Mouse (Mus musculus): ENCODE measurements around the gene Gabrb1.

Gene Gabrb1

DNA sequence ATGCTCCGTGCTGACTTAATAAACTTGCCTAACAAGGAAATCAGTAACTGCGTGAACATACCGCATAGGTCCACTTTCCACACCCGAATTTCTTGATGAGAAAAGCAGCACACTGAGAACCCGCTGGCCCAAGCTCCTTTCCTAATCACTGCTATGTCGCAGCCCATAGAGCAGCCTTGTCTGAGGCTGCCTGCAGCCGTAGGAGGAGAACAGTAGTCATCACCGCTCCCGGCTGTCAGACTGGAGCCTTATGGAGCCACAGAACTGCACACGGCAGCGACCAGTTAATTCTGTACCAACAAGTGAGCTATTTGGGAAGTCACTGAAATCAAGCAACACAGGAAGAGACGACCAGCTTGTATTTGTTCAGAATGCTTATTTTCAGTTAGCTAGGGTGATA lies 500.8 kb downstream of the Gabrb1 start:
- in situ Hi-C loops (cut with MboI, MseI) = no loop called here

DNA sequence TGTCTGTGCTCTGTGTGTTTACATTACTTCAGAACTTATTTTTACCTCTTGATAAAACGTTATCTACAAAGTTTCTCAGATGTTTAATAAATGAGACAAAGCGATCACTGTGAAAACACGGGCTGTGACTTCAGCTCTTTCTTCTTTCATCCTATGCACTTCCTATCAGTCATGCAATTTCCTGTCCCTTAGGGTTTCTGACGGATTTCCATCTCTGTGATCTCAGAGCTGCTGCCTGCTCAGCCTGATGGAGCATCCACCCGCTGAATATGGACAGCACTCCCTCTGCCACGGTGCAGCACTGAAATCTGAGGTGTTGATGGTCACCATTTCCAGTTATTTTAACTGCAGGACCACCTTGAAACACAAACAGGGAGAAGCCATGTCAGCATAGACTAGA lies 501.6 kb downstream of the Gabrb1 start:
- in situ Hi-C loops (cut with MboI, MseI) = no loop called here

DNA sequence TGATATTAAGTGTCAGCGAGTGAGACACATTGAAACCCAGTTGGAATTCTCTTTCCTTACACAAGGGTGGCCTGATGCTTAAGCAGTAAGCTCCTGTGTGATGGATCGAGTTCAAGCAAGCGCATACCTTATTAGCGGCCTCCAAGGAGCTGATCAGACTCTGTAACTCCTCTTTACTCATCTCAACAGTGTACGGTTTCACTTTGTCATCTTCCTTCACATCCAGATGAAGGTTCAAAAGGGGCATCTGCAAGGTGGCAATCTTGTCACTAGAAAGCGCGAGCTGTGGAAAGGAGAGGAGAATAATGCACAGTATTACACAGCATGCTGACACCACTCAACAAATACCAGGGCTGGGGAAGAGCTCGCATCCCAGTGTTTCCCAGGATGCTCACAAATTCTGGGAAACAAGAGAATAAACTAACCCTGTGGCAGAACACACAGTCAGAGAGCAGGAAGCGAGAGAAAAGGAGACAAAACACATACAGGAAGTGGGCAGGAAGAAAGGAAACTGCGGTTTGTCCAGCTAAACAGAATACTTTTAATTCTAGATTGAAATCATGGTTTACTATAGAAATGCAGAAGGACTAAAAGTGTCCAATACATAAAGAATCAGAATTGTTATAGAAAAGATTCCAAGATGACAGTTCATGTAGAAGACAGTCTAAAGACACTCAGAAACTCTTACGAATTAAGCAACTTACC lies 503.0 kb downstream of the Gabrb1 start:
- in situ Hi-C loops (cut with MboI, MseI) = no loop called here

DNA sequence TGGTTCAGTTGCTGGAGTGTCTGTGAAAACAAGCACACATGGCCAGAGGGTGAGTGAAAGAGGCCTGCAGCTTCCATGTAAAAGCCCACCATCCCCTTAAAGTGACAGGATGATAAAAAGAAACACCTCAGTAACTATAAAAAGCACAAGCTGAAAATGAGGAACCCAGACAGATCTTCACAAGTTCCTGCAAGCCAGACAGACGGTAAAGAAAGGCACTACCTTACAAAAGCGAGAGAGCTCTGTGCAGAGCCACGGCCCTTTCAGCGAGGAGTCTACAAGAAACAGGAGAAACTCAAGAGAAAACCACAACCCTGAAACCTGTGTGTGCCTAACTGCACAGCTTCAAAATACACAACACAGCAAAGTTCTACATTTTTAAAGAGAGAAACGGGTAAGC lies 504.9 kb downstream of the Gabrb1 start:
- in situ Hi-C loops (cut with MboI, MseI) = no loop called here

DNA sequence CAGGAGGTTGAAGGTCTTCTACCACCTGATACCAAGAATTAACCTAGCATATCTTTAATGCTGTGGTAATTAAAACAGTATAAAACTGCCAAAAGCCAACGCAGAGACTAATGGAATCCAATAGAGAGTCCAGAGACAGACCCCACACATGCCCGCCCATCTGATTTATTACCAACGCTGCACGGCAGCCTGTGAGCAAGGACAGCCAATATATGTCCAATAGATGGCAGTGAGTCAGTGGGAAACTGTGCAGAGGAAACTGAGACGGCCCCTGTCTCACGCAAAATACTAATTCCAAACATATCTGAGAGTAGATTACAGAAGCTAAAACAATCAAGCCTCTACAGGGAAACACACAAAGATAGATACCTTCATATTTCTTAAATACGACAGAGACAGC lies 506.5 kb downstream of the Gabrb1 start:
- in situ Hi-C loops (cut with MboI, MseI) = no loop called here

DNA sequence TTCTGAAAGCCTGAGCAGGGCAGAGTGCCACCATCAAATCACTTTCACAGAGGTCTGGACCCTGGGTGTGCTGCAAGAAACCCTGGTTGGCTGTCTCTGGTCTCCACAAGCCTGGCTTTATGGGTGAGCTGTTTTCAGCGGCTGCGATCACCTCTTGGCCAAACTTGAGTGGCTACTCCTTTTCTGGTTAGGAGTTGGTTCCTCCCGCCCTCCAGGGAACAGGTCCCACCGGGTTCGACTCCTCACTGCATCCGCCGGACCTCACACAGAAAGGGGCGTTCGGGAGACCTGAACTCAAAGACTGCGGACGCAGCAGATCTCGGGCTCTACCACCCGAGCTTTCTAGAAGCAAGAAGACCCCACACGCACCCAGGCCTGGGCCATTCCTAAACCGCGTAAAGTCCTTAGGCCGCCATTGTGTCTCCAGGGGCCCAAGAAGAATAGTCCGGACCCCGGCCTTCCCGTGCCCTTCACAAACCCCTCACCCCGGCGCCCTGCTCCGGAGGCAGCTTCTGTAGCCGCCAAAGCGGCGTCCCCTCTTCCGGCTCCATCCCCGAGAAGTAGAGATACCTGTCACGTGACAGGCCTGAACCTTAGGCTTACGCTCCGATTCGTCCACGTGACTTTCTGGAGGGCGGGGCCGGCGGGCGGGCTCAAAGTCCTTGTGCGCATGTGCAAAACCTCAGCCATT lies 509.8 kb downstream of the Gabrb1 start, which contains the start of gene Commd8:
Gene Commd8, minus strand, starts transcription at position 596 of the 691 bp plus-strand sequence.
- in situ Hi-C loops (cut with MboI, MseI) = no loop called here

DNA sequence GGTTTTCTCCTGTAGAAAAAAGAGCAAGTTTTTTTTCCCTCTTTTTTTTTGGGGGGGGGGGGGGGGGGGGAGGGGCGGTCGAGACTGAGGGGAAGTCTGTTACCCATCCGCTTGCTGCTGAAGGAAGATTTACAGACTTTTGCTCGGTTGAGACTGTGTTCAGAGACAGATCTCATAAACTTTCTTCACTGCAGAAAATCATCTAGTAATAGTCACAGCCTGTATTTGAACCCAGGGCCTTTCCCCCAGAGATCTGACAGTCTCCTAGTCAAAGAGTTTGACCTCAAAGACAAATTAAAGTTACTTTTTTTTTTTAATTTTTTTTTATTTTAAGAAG lies 510.3 kb downstream of the Gabrb1 start:
- in situ Hi-C loops (cut with MboI, MseI) = no loop called here

DNA sequence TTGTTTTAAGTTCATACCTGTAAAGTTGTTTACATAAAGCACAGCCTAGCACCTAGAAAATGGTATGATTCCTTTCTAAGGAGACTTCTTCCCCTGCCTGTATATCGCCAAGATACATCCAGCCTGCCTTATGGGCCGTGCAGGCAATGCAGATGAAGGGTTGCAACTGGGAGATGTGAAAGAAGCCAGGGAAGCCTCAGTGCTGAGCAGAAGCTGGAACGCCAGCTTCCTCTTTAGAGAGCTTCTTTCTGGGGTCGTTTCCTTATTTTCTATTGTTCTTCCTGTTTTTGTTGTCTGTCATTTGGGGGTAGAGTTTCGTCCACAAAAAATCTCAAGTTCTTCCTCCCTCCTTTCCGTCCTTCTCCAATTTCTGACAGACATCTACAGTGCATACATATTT lies 512.2 kb downstream of the Gabrb1 start:
- in situ Hi-C loops (cut with MboI, MseI) = loop anchor here (5.0 kb wide), 1 partner anchor 92 kb away; no protein-coding TSS in a partner anchor

DNA sequence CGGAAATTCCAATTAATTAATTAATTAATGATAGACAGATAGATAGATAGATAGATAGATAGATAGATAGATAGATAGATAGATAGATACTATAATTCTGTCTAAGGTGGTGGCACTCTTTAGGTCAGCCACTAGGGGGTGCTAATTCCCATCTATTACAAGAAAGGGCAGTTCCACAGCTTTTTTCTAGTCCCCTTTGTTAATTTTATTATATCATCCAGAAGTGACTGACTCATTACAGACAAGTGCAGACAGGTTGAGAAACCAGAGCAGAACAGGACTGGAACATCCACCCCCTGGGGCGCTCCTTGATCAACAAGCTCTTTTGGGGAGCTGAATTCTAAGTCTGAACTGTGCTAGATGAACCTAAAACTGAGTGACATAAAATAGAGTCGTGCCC lies 514.8 kb downstream of the Gabrb1 start:
- in situ Hi-C loops (cut with MboI, MseI) = loop anchor here (5.0 kb wide), 1 partner anchor 90 kb away; no protein-coding TSS in a partner anchor

DNA sequence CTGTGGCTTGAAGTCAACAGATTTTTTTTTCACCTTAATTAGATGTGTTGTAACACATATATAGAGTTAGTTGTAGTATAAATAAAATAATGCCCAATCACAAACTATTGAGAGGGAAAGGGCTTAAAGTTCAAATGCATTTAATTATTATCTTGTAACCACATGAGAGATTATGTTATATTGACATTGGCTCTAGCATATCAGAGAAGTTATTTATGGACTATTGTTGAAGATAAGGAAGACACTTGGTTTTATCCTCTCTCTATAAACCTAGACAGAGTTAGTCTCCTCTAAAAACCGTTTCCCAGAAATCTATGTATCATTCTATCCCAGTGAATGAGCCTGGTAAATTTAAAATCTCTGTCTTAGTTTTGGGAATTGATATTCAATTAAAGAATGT lies 515.6 kb downstream of the Gabrb1 start:
- in situ Hi-C loops (cut with MboI, MseI) = loop anchor here (5.0 kb wide), 1 partner anchor 89 kb away; no protein-coding TSS in a partner anchor

DNA sequence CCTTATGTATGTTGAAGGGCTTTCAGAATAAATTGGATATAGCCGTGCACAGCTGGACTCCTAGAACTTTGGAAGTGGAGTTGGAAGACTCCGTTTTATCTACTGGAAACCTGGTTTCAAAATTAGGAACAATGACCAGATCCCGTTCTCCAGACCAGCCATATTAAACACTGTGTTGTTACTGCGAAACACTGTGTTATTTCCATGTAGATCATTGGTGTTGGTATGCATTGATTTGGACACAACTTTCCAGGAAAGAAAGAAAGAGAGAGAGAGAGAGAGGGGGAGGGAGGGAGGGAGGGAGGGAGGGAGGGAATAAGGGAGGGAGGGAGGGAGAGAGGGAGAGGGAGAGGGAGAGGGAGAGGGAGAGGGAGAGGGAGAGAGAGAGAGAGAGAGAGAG lies 517.1 kb downstream of the Gabrb1 start:
- in situ Hi-C loops (cut with MboI, MseI) = no loop called here

DNA sequence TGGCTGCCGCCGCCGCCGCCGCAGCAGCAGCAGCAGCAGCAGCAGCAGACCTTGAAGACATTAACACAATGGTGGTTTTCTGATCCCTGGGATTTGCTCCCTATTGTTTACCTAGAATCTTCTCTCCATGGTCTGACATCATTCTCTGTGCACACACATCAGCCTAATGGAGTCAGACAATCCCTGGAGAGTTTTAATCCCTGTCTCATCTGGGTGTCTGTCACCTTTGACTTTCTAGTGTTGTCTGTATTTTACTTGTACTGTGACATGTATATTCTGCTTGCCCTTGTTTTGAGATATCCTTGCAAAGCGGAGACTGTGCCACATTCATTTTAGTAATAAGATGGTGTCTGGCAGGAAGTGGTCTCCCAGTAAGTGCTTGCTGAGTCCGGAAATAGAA lies 517.6 kb downstream of the Gabrb1 start:
- in situ Hi-C loops (cut with MboI, MseI) = no loop called here

DNA sequence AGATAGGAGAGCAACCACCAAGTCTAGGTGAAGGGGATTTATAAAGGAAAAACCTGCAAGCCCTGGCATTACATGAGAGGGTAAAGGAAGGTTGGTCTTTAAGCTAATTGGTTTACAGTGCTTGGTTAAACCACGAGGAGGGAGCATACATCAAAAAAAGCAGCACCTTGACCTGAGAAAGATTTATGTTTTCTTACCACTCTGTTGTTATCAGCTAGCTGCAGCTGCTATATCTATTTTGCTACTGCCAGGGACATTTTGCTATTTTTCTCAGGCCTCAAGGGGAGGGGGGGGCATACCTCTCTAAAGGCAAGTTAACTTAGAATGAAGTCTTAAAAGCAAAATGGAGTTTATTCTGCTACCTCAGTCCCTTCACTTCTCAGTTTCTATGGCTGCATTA lies 523.3 kb downstream of the Gabrb1 start:
- in situ Hi-C loops (cut with MboI, MseI) = no loop called here

DNA sequence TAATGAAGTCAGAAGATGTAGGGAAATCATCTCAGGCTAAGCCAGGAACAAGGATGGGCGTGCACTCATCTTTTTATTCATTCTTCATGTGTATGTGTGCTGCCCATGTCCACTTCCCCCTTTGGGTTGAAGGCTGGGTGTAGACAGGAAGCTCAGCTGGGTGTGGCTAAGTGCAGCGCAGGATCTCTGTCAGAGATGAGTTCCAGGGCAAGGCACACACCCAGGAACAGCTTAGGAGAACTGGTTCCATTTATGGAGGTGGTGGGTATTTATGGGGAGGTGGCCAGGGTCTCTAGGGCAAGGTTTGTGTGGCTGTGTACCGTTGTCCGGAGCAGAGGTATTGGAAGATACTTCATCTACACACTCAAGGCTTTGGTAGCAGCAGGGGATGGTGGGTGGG lies 524.9 kb downstream of the Gabrb1 start:
- in situ Hi-C loops (cut with MboI, MseI) = no loop called here

DNA sequence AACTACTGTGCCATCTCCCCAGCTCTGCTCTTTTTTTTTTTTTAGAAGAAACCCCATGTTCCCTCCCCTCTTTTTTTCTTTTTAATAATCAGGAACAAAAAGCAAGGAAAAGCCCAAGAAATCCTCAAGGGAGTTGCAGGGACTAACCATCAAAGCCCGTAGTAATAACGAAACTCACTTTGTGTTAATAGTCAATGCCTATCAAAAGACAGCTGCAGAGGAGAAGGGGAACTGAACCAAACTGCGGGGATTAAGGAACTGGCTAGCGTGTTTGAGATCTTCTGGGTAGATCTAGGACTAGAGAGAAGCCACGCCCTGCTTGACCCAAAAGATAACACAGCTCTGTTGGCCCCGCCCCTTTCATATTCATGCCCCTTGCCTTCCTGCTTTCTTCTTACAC lies 526.0 kb downstream of the Gabrb1 start:
- in situ Hi-C loops (cut with MboI, MseI) = no loop called here

DNA sequence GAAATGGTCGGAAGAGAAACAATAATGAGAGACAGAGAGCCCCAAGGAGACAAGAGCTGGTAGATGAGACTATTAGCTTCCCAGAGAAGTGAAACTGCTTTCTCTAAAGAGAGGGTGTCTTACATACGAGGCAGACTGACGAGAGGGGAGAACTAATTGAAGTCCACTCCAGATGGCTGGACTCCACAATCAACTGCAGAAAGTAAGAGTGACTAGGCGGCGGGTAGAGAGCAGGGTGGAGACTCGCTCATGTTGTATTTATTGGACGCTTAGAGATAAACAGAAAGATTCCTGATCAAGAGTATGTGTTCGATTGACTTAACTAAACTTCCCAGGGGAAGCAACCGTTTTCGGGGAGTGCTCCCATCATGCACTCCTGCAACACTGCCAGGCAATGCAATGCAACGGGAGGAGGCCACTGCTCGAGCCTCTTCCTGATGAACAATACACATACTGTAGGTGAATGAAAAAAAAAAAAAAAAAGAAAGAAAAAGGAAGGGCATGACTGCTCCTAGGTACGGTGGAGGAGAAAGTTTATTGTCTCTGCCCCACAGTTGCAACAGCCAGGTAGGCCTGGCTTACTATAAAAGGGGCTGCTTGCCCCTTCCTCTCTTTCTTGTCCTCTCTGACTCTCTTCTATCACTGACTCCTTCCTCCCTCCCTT lies 526.7 kb downstream of the Gabrb1 start:
- in situ Hi-C loops (cut with MboI, MseI) = no loop called here

DNA sequence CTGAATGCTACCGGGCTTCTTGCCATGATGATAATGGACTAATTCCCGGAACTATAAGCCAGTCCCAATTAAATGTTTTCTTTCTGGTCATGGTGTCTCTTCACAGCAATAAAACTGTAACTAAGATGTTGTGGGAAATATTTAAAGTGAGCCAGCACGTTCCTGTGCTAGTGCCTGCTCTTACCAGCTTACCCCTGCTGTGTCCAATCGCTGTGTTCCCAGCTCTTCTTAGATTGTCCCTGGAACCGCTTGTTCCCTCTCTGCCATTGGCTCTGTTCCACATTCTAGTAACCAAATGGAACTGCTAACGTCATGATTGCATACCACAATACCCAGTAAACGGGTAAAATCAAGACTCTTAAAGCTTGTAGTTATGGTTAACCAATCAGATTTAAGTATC lies 533.2 kb downstream of the Gabrb1 start:
- in situ Hi-C loops (cut with MboI, MseI) = no loop called here

DNA sequence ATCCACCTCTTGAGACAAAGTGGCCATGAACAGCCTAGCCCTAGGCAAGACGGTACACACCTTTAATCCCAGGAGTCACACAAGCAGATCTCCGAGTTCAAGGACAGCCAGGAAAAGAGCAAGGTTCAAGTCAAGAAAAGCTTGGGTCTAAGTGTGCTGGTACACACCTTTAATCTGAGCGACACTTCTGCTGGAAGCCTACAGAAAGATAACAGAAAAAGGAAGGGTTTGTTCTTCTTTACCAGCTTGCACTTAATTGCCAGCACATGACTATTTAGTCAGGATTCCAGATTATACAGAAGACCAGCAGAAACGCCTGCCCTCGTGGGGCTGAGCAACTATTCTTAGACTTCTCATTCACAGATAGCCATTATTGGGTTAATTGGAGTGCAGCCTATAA lies 534.0 kb downstream of the Gabrb1 start:
- in situ Hi-C loops (cut with MboI, MseI) = no loop called here

DNA sequence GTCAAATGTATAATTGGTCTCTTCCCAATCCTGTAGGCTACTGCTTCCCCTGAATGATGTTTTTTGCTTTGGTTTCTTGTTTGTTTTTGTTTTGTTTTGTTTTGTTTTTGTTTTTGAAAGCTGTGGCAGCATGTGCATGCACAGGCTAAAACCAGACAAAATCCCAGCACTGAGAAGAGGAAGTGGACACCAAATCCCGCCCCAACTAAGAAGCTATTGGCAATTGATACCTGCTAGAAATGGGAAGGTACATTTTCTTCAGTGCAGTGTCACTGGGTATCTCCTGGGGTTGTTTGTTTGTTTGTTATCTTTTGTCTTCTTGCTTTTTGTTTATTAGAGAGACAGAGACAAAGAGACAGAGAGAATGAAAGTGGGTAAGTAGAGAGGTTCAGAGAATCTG lies 537.5 kb downstream of the Gabrb1 start:
- in situ Hi-C loops (cut with MboI, MseI) = no loop called here

Data from T-helper 2 cell (primary cell).